Mouse (Mus musculus) induced T-regulatory cell, adult 2 months (primary cell): ENCODE measurements around the gene Ghitm.
"Not testable (repeated sequence)": the region's sequence is repeated elsewhere in the genome, so short reads cannot be mapped to it uniquely, and the experiment has no call there.

Experiments
- DNase-seq: peaks from one replicate; pipeline ENCODE4 v3.0.0-alpha.2; 2012; ENCODE audit warnings: low read depth

Gene Ghitm

GRCm38 (mm10) chr14:37135127-37135593 is at the start of gene Ghitm:
TSS of gene Ghitm (minus strand) at chr14:37135272.
- peak; percentile 98 for DNase-seq

GRCm38 (mm10) chr14:37184871-37185270 is 49.8 kb upstream of the Ghitm start:
- DNase-seq = no peak

- no peak for DNase-seq
Measured at GRCm38 (mm10) chr14:37174484-37174883, 39.4 kb upstream of the Ghitm start.

GRCm38 (mm10) chr14:37165266-37165926 is 30.3 kb upstream of the Ghitm start:
- DNase-seq = peak; percentile 38

GRCm38 (mm10) chr14:37164392-37165032 is 29.4 kb upstream of the Ghitm start:
- no peak for DNase-seq

- DNase-seq = no peak
Measured at GRCm38 (mm10) chr14:37163277-37163956, 28.3 kb upstream of the Ghitm start.

GRCm38 (mm10) chr14:37154391-37154790 is 19.3 kb upstream of the Ghitm start:
- no peak for DNase-seq

DNA sequence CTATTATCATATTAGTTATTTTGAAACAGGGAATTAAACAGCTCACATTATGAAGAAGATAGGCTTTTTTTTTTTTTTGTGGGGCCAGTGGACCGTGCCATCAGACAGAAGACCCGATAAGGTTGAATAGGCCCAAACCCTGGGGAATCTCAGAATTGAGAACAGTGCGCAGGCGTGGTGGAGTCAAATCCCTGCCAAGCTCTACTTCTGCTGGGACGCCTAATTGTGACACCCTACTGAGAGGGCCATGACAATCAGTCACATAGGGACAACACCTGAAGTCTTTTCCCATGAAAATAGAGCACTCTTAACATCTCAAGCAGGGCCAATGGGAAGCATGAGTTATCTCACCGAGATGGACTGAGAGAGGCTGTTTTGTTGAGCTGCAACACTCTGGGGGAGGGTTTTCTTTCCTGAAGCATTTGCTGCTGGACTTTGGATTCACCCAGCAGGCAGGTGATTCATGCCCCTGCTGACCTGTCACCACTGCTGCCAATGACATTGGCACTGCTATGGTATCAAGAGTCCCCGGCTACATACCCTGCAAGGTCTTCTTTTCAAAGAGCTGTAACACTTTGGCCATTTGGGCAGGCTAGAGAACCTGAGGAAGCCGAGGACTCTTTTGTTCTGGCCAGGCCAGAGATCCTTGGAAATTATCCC is 4.1 kb upstream of the Ghitm start:
- no peak for DNase-seq

DNA sequence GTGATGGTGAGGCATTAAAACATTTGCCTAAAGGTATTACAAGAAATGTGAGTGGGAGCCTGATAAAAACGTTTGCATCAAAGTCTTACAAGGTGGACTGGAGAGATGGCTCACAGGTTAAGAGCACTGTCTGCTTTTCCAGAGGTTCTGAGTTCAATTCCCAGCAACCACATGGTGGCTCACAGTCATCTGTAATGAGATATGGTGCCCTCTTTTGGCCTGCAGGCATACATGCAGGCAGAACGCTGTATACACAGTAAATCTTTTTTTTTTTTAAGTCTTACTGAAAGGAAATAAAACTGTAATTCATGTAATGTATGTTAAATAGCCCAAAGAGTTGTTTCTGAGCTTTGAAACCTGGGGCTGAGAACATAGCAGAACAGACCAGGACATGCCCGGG is 2.5 kb upstream of the Ghitm start:
- DNase-seq = not testable (repeated sequence)

DNA sequence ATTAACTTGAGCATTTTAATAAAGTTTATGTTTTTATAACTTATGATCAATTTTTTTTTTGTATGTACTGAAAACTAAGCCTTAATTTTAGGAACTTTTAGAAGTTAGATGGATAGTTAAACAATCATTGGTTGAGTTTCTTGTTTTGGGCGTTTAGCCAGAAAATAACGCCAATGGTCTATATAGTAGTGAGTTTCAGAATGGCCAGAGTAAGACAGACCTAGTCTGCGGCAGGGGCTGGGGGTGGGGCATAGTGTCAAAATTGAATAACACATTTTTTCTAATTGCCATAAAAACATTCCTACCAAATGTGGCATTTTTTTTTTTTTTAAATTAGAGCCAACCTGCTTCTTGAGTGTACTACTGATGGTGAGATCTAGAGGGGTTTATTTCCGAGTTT is 1.0 kb upstream of the Ghitm start:
- DNase-seq = no peak

DNA sequence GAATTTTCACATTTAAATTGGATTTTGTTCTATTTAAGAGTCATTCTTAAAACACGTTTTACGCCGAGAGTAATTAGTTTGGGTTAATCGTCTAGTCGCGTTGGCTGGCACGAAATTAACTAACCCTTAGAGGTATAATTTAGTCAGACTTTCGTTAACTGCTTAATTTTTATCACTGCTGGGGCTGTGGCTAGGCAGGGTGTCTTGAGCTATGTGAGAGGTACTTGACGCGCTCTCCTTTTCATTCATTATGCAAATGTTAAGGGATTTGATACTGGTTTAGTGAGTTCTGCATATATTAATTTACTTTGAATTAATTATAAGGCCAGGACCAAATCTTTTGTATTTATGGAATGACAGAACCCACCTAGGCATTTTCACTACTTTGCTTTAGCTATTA is 599 bp upstream of the Ghitm start:
- DNase-seq = no peak

DNA sequence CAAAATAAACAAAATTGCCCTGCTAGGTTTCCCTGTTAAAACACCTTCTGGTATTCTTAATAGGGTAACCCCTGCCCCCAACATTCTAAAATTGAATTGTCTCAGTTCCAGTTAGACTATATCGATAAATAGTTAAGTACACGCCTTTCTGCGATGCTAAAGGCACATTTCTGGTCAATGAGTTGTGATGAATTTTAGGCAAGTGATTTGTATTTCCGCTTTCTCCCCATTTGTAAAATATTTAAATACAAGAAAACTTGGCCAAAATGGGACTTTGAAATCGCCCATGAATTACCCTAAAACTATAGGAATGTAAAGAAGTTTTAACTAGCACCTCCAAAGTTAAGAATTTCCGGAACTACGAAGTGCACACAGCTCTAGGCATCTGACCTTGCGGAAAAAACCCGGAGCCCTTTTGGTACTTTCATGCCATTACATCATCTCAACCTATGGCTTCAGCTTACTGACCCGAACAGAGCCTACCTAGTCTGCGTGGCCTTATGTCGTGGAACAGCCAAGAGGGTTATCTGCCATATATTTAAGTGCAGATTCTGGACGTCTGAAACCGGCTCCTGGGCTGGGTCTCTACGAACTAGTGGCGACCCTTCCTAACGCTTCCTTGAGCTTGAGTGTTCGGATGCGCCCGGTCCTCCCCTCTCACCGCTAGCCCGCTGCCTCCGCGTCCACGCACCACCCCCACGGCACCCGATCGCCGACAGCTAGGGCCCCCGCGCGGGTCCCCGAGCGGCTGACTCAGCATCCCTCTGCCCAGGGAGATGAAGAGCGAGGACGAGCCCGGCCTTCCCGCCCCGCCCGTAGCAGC is 557 bp downstream of the Ghitm start:
- DNase-seq = peak; percentile 85

GRCm38 (mm10) chr14:37127652-37128051 is 7.4 kb downstream of the Ghitm start:
- DNase-seq = peak; percentile 76

DNA sequence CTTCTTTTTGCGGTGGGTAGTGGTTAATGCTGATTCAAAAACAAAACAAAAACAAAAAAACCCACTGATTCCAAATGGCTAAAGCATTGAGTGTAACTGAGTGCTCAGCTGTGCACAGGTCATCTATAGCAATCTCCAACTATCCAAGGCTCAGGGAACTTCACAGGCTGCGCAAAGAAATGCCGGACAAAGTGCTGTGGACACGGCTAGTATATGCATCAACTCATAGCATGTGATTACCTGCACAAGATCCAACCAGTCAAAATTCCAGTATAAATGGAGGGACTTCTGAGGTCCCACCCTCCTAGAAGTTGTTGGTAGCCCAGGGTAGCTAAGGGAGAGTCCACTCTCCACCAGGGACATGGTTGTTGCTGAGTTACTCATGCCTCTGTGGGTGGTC is 15.8 kb downstream of the Ghitm start:
- no peak for DNase-seq

DNA sequence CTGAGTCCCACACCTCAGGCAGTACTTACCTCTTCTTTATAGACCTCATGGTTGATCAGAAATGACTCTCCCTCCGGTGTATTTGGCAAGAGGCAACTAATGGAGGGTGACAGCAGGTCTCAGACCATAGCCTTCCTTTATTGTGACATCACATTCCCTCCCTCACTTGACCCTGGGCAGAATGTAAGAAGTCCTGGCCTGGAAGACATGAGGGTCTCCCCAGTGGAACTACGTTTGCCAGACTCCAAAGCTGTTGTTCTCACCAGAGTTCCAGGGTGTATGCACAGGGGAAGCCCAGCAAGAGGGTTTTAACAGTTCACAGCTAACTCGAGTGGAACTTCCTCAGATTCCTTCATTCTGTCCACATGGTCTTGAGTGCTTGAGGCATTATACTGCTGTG is 21.1 kb downstream of the Ghitm start, which contains the start of gene 2610528A11Rik:
2610528A11Rik (minus strand) TSS at position 101 of the 400 bp plus-strand sequence.
- no peak for DNase-seq

DNA sequence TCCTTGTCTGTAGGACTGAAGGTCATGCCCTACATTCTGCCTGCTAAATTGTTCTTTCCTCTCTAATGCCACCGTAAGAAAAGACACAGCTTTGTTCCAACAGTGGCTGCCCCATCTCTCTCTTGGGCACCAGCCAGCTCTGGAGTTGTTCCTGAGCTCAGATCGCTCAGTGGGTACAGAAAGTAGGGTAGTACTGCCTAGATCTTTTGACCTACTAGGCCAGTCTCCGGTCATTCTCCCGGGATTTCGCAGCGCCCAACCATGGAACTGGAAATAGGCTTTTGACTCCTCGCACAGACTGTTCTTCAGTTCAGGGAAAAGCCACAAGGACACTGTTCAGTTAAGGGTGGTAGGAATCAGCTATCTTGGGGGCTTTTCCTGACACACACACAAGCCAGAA is 22.1 kb downstream of the Ghitm start:
- no peak for DNase-seq

GRCm38 (mm10) chr14:37111371-37111770 is 23.7 kb downstream of the Ghitm start:
- no peak for DNase-seq

GRCm38 (mm10) chr14:37110456-37110855 is 24.6 kb downstream of the Ghitm start:
- DNase-seq = no peak

- DNase-seq = no peak
Measured at GRCm38 (mm10) chr14:37109975-37110374, 25.1 kb downstream of the Ghitm start.

DNA sequence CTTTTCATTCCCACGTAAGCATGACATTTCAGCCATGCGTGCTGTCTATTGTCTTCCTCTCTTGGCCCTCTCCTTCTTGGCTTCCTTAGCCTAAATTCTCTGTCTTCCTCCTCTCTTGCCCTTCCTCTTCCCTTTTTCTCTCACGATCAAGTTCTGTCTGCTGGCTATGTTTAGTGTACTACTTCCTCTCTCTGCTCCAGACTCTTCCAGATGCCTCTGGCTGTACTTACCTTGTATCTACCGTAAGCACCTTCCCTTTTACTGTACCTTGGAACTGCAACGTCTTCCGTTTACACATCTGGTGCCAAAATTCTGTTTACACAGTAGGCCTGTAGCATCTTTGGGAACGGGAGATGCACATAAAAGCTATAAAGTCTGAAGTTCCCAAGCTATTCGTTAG is 25.6 kb downstream of the Ghitm start:
- no peak for DNase-seq

- DNase-seq = no peak
Measured at GRCm38 (mm10) chr14:37105846-37106245, 29.2 kb downstream of the Ghitm start.

DNA sequence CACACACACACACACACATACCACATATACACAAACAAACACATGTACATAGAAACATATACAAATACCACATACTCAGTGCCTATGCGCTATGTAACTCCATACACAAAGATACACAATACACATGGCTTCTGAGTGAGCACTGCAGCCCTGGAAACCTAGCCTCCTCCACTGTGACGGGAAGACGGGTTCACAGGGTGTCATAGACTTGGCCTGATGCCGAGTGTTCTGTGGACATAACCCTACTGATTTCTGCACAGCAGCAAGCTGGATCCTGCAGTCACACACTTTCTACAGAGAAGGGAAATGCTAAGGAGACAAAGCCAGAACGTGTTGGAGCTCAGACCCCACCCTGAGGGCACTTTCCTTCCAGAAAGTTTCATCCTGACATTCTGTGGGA is 30.3 kb downstream of the Ghitm start:
- no peak for DNase-seq
